Mouse (Mus musculus) hindbrain, embryonic 14.5 days (tissue): ENCODE measurements around the gene Topaz1. TPM values are rescaled to one million over a fixed set of nuclear protein-coding genes. Genes with fewer than 3 reads are reported as not detected.

Experiments
- ATAC-seq: fragments of 200-750 bp; cut with Nextera tagmentation; 2 replicates; pipeline ENCODE4 v1.8.0; 2017; ENCODE audit warnings: moderate number of reproducible peaks, mild to moderate bottlenecking, moderate TSS enrichment, moderate library complexity; ENCODE audit not compliant: low FRiP score
- DNase-seq: peaks from one replicate; pipeline ENCODE4 v3.0.0-alpha.2; 2015; ENCODE audit warnings: low spot score
- H3K27ac ChIP-seq: fragments of 300-500 bp; sonication (generic); 2 replicates; pipeline ENCODE4 v1.5.1; 2014; ENCODE audit warnings: mild to moderate bottlenecking, moderate library complexity
- H3K27me3 ChIP-seq: fragments of 300-500 bp; sonication (generic); 2 replicates; pipeline ENCODE4 v1.6.1; 2014; ENCODE audit warnings: mild to moderate bottlenecking, low read length, mixed read lengths; ENCODE audit not compliant: control insufficient read depth, insufficient read depth
- H3K36me3 ChIP-seq: fragments of 300-500 bp; sonication (generic); replicated peaks from 2 replicates; pipeline ENCODE4 v1.6.1; 2014; ENCODE audit not compliant: control insufficient read depth, insufficient read depth
- H3K4me1 ChIP-seq: fragments of 300-500 bp; sonication (generic); replicated peaks from 2 replicates; pipeline ENCODE4 v1.6.1; 2014; ENCODE audit warnings: antibody characterized with exemption, low read length, mixed read lengths; ENCODE audit not compliant: control insufficient read depth, insufficient read depth
- H3K4me2 ChIP-seq: fragments of 300-500 bp; sonication (generic); replicated peaks from 2 replicates; pipeline ENCODE4 v1.6.1; 2014; ENCODE audit warnings: mild to moderate bottlenecking, moderate library complexity
- H3K4me3 ChIP-seq: fragments of 300-500 bp; sonication (generic); replicated peaks from 2 replicates; pipeline ENCODE4 v1.5.1; 2014; ENCODE audit warnings: mild to moderate bottlenecking, low read length
- H3K9ac ChIP-seq: fragments of 300-500 bp; sonication (generic); 2 replicates; pipeline ENCODE4 v1.6.1; 2014
- H3K9me3 ChIP-seq: fragments of 300-500 bp; sonication (generic); 2 replicates; pipeline ENCODE4 v1.6.1; 2016; ENCODE audit warnings: low read length; ENCODE audit not compliant: control insufficient read depth
- WGBS: fragments of 180-500 bp; shearing (Covaris S2); extraction: QIAGEN DNeasy Blood & Tissue Kit; methylation state at CpG from one replicate; pipeline ENCODE4 v1.1.7; 2014; 5-methylcytosine and 5-hydroxymethylcytosine counted together
- polyA plus RNA-seq: library from polyadenylated mRNA; unstranded; fragments of >200 nt; fragmentation: Nextera tagmentation; extraction: Ambion mirVana; gene quantifications from 2 replicates; pipeline ENCODE4 v1.2.1, GENCODE M21; 2014

Topaz1 gene
- polyA plus RNA-seq = not detected in 2 replicates

GRCm38 (mm10) chr9:122747060-122747459 lies at the start of gene Topaz1:
Gene Topaz1 (plus strand): TSS chr9:122747346.
- H3K9ac ChIP-seq = no peak within 1 kb of the TSS
- H3K9me3 ChIP-seq = no peaks in the 10 kb centered on the region
- no peaks in the 10 kb centered on the region for H3K27me3 ChIP-seq
- no peaks in the 10 kb centered on the region for H3K4me1 ChIP-seq
- H3K36me3 ChIP-seq = no peaks in the 10 kb centered on the region
- DNase-seq (no peak), ATAC-seq (no peak)
- no peak within 1 kb of the TSS for H3K27ac ChIP-seq
- WGBS = 69% methylated on average over 28 of the region's 28 CpGs
- H3K4me3 ChIP-seq = no peak within 1 kb of the TSS
- H3K4me2 ChIP-seq = no peak within 1 kb of the TSS

GRCm38 (mm10) chr9:122701817-122702216 lies 45.3 kb upstream of the Topaz1 start:
- 11% methylated on average over 3 of the region's 3 CpGs for WGBS
- Histone ChIP-seq H3K4me1 (no peaks in the 10 kb centered on the region), H3K27ac (no peak overlapping the region), H3K9ac (no peak overlapping the region), H3K4me2 (no peak overlapping the region), H3K27me3 (no peaks in the 10 kb centered on the region), H3K36me3 (no peaks in the 10 kb centered on the region), H3K9me3 (no peaks in the 10 kb centered on the region), H3K4me3 (no peak overlapping the region)
- DNase-seq = peak; percentile 41
- ATAC-seq = no peak

DNA sequence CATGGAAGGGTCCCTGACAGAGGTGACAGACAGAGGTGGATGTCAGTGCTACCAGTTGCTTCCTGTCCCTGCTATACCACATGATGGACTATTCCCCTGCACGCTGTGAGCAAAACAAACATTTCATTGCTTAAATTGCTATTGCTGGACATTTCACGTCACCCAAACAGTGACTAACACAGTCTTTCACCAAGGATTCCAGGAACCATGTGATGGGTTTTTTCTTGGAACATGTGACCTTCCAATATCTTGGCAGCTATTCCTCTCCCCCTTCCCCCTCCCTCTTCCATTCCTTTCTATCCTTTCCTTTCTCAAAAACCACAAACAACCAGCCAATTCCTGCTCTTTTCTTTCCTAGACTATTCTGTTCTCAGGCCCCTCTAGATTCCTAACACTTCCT lies 33.3 kb upstream of the Topaz1 start:
- H3K27ac ChIP-seq = no peak overlapping the region
- 59% methylated on average over 2 of the region's 2 CpGs for WGBS
- DNase-seq = no peak

GRCm38 (mm10) chr9:122715046-122715445 lies 32.1 kb upstream of the Topaz1 start:
- Histone ChIP-seq H3K4me1 (no peaks in the 10 kb centered on the region), H3K27ac (no peak overlapping the region), H3K27me3 (0 out of 2 replicates have a peak, but pooled peaks cover 8% of the 10 kb centered on the region), H3K4me2 (no peak overlapping the region), H3K9ac (no peak overlapping the region), H3K4me3 (no peak overlapping the region), H3K9me3 (no peaks in the 10 kb centered on the region), H3K36me3 (no peaks in the 10 kb centered on the region)
- 95% methylated on average over 2 of the region's 2 CpGs for WGBS
- no peak for DNase-seq
- ATAC-seq = no peak

More for the DNA sequence above, 33.3 kb upstream of the Topaz1 start:
- Histone ChIP-seq H3K36me3 (no peaks in the 10 kb centered on the region), H3K4me3 (no peak overlapping the region), H3K9ac (no peak overlapping the region), H3K4me1 (no peaks in the 10 kb centered on the region), H3K4me2 (no peak overlapping the region), H3K27me3 (0 out of 2 replicates have a peak, but pooled peaks cover 2% of the 10 kb centered on the region), H3K9me3 (no peaks in the 10 kb centered on the region)
- no peak for ATAC-seq

- WGBS = 42% methylated on average over 7 of the region's 7 CpGs
- no peak overlapping the region for H3K27ac ChIP-seq
- H3K27me3 ChIP-seq = peaks cover 10% of the 10 kb centered on the region; the same call in 1 of the 2 replicates
- H3K9ac ChIP-seq = no peak overlapping the region
- H3K4me1 ChIP-seq = no peaks in the 10 kb centered on the region
- H3K36me3 ChIP-seq = no peaks in the 10 kb centered on the region
- H3K4me3 ChIP-seq = no peak overlapping the region
- ATAC-seq = no peak
- no peaks in the 10 kb centered on the region for H3K9me3 ChIP-seq
- no peak overlapping the region for H3K4me2 ChIP-seq
- no peak for DNase-seq
These were observed 30.8 kb upstream of the Topaz1 start for GRCm38 (mm10) chr9:122716131-122716921.

- no peaks in the 10 kb centered on the region for H3K36me3 ChIP-seq
- DNase-seq = no peak
- whole genome bisulfite sequencing = 9% methylated on average over 4 of the region's 4 CpGs
- no peaks in the 10 kb centered on the region for H3K9me3 ChIP-seq
- H3K9ac ChIP-seq = no peak overlapping the region
- ATAC-seq = no peak
- H3K4me1 ChIP-seq = no peaks in the 10 kb centered on the region
- H3K4me2 ChIP-seq = no peak overlapping the region
- H3K27ac ChIP-seq = no peak overlapping the region
- no peak overlapping the region for H3K4me3 ChIP-seq
- peaks cover 32% of the 10 kb centered on the region for H3K27me3 ChIP-seq
These were observed 24.9 kb upstream of the Topaz1 start for GRCm38 (mm10) chr9:122722296-122722695.

DNA sequence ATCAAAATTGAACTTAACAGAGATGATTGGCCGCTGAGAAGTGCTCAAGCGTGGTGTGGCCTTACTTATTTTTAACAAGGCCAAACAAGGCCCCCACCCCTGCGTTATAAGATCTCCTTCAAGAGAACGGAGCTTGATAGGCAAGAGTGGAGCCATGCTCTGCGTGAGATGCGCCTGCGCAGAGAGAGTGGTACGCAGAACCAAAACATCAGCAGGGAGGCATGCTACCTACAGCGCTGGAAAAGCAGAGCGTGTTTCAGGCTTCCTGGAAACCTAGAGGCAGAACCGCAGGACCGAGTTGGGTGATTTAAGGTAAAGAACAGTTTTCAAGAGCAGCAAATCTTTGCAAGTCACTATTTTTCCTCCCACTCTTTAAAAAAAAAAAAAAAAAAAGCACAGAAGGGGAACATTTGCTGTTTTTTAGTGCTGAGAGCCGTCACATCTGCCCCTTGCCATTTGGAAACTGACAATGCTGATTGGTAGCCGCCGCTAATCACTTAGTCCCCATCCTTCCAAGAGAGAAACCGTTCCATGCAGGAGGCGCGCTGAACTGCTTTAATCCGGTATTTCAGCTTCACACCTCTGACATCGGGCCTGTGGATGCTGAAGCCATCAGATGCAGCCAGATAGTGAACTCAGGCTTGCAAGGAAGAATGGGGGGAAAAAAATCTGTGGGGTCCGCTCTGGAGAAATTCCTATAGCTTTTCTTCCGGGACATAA lies 21.9 kb upstream of the Topaz1 start:
- Histone ChIP-seq H3K9me3 (no peaks in the 10 kb centered on the region), H3K9ac (no peak overlapping the region), H3K27me3 (peaks cover 27% of the 10 kb centered on the region), H3K4me3 (no peak overlapping the region), H3K4me1 (no peaks in the 10 kb centered on the region), H3K27ac (no peak overlapping the region), H3K36me3 (no peaks in the 10 kb centered on the region), H3K4me2 (peak overlapping the region; percentile 36)
- WGBS = 36% methylated on average over 22 of the region's 22 CpGs
- DNase-seq = no peak
- ATAC-seq = no peak

GRCm38 (mm10) chr9:122729500-122729899 lies 17.6 kb upstream of the Topaz1 start:
- no peak overlapping the region for H3K9ac ChIP-seq
- peak; percentile 77; the same call in 1 of the 2 replicates for ATAC-seq

DNA sequence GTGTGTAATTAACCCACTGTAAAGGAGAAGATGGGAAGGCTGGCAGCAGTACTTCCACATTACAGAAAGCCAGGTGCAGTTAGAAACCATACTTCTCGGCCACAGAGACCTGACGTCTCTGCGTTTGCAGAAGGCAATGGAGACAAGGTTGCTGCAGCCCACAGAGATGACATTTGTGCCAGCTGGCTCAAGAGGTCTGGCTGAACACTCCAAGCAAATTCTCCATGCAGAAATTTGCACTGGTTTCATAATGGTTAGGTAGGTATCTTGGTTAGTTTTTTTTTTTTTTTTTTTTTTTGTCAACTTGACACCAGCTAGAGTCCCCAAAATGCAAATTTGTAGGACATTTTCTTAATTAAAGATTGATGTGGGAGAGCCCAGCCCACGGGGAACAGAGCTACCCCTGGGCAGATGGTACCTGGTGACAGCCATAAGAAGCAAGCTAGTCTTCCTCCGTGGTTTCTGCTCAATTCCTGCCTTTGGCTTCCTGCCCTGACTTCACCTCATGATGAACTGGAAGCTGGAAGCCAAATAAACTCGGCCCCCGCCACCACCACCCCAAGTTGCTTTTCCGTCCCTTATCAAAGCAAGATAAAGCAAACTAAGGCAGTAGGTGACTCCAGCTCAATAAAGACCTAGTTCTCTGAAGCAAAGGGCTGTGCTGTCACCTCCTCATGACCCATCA lies 14.9 kb upstream of the Topaz1 start:
- no peak overlapping the region for H3K4me3 ChIP-seq
- H3K27ac ChIP-seq = no peak overlapping the region
- no peaks in the 10 kb centered on the region for H3K4me1 ChIP-seq
- H3K9ac ChIP-seq = no peak overlapping the region
- H3K36me3 ChIP-seq = no peaks in the 10 kb centered on the region
- peaks cover 10% of the 10 kb centered on the region for H3K27me3 ChIP-seq
- no peak overlapping the region for H3K4me2 ChIP-seq
- WGBS = 78% methylated on average over 8 of the region's 8 CpGs
- H3K9me3 ChIP-seq = no peaks in the 10 kb centered on the region
- DNase-seq (no peak), ATAC-seq (no peak)

More at GRCm38 (mm10) chr9:122729500-122729899, 17.6 kb upstream of the Topaz1 start:
- 18% methylated on average over 10 of the region's 10 CpGs for WGBS
- no peaks in the 10 kb centered on the region for H3K36me3 ChIP-seq
- H3K4me1 ChIP-seq = no peaks in the 10 kb centered on the region
- peaks cover 27% of the 10 kb centered on the region for H3K27me3 ChIP-seq
- no peak overlapping the region for H3K27ac ChIP-seq
- DNase-seq = peak; percentile 91
- H3K4me3 ChIP-seq = no peak overlapping the region
- no peaks in the 10 kb centered on the region for H3K9me3 ChIP-seq
- H3K4me2 ChIP-seq = no peak overlapping the region
